In the genomic region with DNA sequence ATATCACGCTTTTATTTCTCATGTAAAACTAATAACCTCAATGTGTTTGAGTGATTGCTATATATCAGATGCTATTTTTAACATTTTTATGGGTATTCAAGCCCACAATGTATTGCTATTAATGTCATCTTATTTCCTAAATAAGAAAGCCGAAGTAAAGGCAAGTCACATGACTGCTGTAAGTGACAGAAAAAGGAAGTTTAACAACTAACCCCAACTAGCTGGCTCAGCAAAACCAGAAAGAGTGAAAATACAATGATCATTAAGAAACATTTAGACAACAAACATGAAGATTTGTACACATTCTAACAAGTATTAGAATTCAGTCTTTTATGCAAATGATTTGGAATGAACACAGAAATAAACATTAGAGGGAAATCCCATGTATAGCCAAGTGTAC, we compare ENCODE assay signal across 14 mouse cellular contexts.
"Had no signal": no experiment of that assay in that cellular context is flagged by ENCODE, and none has a peak within 500 bp of the region (broad histone marks: within the 10 kb centered on the region; RNA-seq: fewer than 3 reads in every experiment).

No protein-coding gene starts in this region.

- DNase-seq: kidney, adult 9 months; kidney, postnatal 14 days; kidney, postnatal 4 days; lung, adult 18-20 months; lung, postnatal 10 days; lung, postnatal 4 days; midbrain, embryonic 14.5 days; thymus, adult 2 months; thymus, postnatal 14 days; thymus, postnatal 4 days had no signal

- H3K4me1 ChIP-seq: liver, embryonic 12.5 days; liver, embryonic 15.5 days; lung, embryonic 15.5 days had no signal

- H3K9ac ChIP-seq: liver, embryonic 12.5 days; liver, embryonic 15.5 days; lung, embryonic 15.5 days had no signal

- H3K27ac ChIP-seq: liver, embryonic 12.5 days; liver, embryonic 15.5 days; lung, embryonic 15.5 days had no signal

- H3K27me3 ChIP-seq: liver, embryonic 12.5 days; liver, embryonic 15.5 days; lung, embryonic 15.5 days had no signal

- H3K4me3 ChIP-seq: liver, embryonic 12.5 days; liver, embryonic 15.5 days; lung, embryonic 15.5 days had no signal

- H3K9me3 ChIP-seq: liver, embryonic 12.5 days; liver, embryonic 15.5 days; lung, embryonic 15.5 days had no signal

- H3K36me3 ChIP-seq: liver, embryonic 12.5 days; liver, embryonic 15.5 days; lung, embryonic 15.5 days had no signal

- H3K4me2 ChIP-seq: liver, embryonic 12.5 days; liver, embryonic 15.5 days; lung, embryonic 15.5 days; midbrain, embryonic 11.5 days had no signal

- ATAC-seq: liver, embryonic 12.5 days had no signal
